Mouse (Mus musculus) natural killer cell, adult 2 months (primary cell): ENCODE measurements around the gene Rps12-ps3.

Source experiments
- DNase-seq, 2 experiments: peaks; one replicate each; pipeline ENCODE4 v3.0.0; 2022; ENCODE audit warnings: low spot score in 2 of 2

Rps12-ps3 gene

GRCm38 (mm10) chr19:59321990-59322389 is at the start of gene Rps12-ps3:
Gene Rps12-ps3 (plus strand): TSS chr19:59322290.
- DNase-seq: no peak

GRCm38 (mm10) chr19:59273190-59273589 is 48.9 kb upstream of the Rps12-ps3 start:
- no peak for DNase-seq

- DNase-seq: no peak
These were observed 45.7 kb upstream of the Rps12-ps3 start for GRCm38 (mm10) chr19:59276354-59276753.

GRCm38 (mm10) chr19:59280841-59281240 is 41.2 kb upstream of the Rps12-ps3 start:
- no peak for DNase-seq

GRCm38 (mm10) chr19:59282001-59282400 is 40.1 kb upstream of the Rps12-ps3 start:
- DNase-seq: no peak

- DNase-seq: no peak
These were observed 33.0 kb upstream of the Rps12-ps3 start for GRCm38 (mm10) chr19:59289042-59289441.

- DNase-seq: no peak
These were observed 32.3 kb upstream of the Rps12-ps3 start for GRCm38 (mm10) chr19:59289811-59290210.

- DNase-seq: no peak
These were observed 29.8 kb upstream of the Rps12-ps3 start for GRCm38 (mm10) chr19:59292183-59292839.

GRCm38 (mm10) chr19:59315308-59315707 is 6.8 kb upstream of the Rps12-ps3 start:
- no peak for DNase-seq

GRCm38 (mm10) chr19:59316571-59316970 is 5.5 kb upstream of the Rps12-ps3 start:
- no peak for DNase-seq

GRCm38 (mm10) chr19:59330816-59331225 is 8.7 kb downstream of the Rps12-ps3 start:
- DNase-seq: no peak

- DNase-seq: no peak
These were observed 14.6 kb downstream of the Rps12-ps3 start for GRCm38 (mm10) chr19:59336655-59337054.

- DNase-seq: no peak
These were observed 16.0 kb downstream of the Rps12-ps3 start for GRCm38 (mm10) chr19:59337872-59338681.

- DNase-seq: no peak
These were observed 17.8 kb downstream of the Rps12-ps3 start for GRCm38 (mm10) chr19:59339908-59340307.

GRCm38 (mm10) chr19:59342964-59343363 is 20.9 kb downstream of the Rps12-ps3 start:
- no peak for DNase-seq

- DNase-seq: peak; percentile 20 to 25
These were observed 22.2 kb downstream of the Rps12-ps3 start for GRCm38 (mm10) chr19:59344304-59344711.

GRCm38 (mm10) chr19:59345081-59345657 is 23.1 kb downstream of the Rps12-ps3 start:
- peak; percentile 66 to 67 for DNase-seq

- peak; percentile 78 to 84 for DNase-seq
These were observed 23.7 kb downstream of the Rps12-ps3 start, which contains the start of gene Pdzd8 for GRCm38 (mm10) chr19:59345658-59346283. Gene Pdzd8 (minus strand): TSS chr19:59345780.

GRCm38 (mm10) chr19:59346325-59346724 is 24.2 kb downstream of the Rps12-ps3 start:
- no peak for DNase-seq

GRCm38 (mm10) chr19:59349329-59349960 is 27.4 kb downstream of the Rps12-ps3 start:
- no peak for DNase-seq

GRCm38 (mm10) chr19:59350273-59350903 is 28.3 kb downstream of the Rps12-ps3 start:
- peak; percentile 41 to 42 for DNase-seq
